9 mouse cellular contexts compared by ENCODE assay signal in the genomic region with DNA sequence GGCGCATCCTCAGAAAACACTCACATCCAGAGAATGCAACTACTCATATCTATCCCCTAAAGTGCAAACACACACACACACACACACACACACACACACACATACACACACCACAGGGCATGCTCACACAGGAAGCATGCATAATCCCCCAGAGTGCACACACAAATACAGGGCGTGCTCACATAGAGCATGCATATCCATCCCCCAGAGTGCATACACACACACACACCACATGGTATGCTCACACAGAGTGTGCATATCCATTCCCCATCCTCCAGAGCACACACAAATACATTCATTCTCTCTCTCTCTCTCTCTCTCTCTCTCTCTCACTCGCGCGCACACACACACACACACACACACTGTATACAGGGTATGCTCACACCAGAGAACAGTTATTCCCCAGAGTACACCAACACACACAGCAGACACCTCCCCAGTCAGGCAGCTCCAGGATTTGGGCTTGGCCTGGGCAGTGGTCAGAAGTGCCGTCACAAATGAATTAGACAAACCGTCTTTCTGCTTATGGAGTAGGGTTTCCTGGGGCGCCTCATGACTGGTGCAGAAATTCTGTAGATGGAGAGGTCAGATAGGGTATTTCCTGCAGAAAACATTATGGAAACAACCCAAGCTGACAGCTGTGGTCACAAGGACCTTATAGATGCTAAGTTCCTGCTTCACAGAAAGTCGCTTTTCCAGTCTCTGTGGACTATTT. TPM values are rescaled to one million over a fixed set of nuclear protein-coding genes. Genes with fewer than 3 reads are reported as not detected.
DNase-seq lines count a peak whose midpoint lies in the region; ATAC-seq and TF ChIP-seq lines count a peak whose summit lies in the region.
"Had no signal": no experiment of that assay in that cellular context is flagged by ENCODE, and none has a peak within 500 bp of the region (broad histone marks: within the 10 kb centered on the region; RNA-seq: fewer than 3 reads in every experiment).

No protein-coding gene starts in this region.

- no peak for DNase-seq in heart, postnatal 10 days
- DNase-seq in liver, embryonic 14.5 days (ENCODE audit: low read depth in 3 of 3, low spot score in 3 of 3): no peak
- no peak for DNase-seq in testis, postnatal 10 days (ENCODE audit: low spot score)
- DNase-seq in cerebellum, adult 2 months: no peak
- DNase-seq in yolk sac, embryonic 10.5 days (ENCODE audit: low spot score): no peak
- DNase-seq: heart, adult 18-20 months had no signal

- no peak for TF ChIP-seq CTCF in liver, embryonic 14.5 days (IDR thresholded peaks at IDR 0.05; ENCODE audit: low read depth)
- TF ChIP-seq CTCF in cerebellum, adult 2 months (IDR thresholded peaks at IDR 0.05; ENCODE audit: borderline replicate concordance, insufficient read depth, low read depth, low read length): no peak

- H3K4me3 ChIP-seq in heart, embryonic 16.5 days (ENCODE audit: low read length): no peak overlapping the region
- no peak overlapping the region for H3K4me3 ChIP-seq in embryonic facial prominence, embryonic 15.5 days (replicated peaks)
- H3K4me3 ChIP-seq in liver, embryonic 14.5 days (ENCODE audit: insufficient read depth in 1 of 2, low read depth in 2 of 2, low read length in 2 of 2): no peak overlapping the region
- no peak overlapping the region for H3K4me3 ChIP-seq in cerebellum, adult 2 months (replicated peaks; ENCODE audit: insufficient read depth, low read depth, low read length)

- H3K36me3 ChIP-seq in heart, embryonic 16.5 days (ENCODE audit: control insufficient read depth, insufficient read depth): no peaks in the 10 kb centered on the region
- no peaks in the 10 kb centered on the region for H3K36me3 ChIP-seq in embryonic facial prominence, embryonic 15.5 days
- no peaks in the 10 kb centered on the region for H3K36me3 ChIP-seq in liver, embryonic 14.5 days (replicated peaks; ENCODE audit: control insufficient read depth, insufficient read depth, low read depth)

- H3K9ac ChIP-seq in heart, embryonic 16.5 days (ENCODE audit: low read length): no peak overlapping the region
- H3K9ac ChIP-seq in embryonic facial prominence, embryonic 15.5 days: no peak overlapping the region
- peak overlapping the region; percentile 5; the same call in 1 of the 2 replicates for H3K9ac ChIP-seq in liver, embryonic 14.5 days (replicated peaks)

- TF ChIP-seq POLR2A in cerebellum, adult 2 months (IDR thresholded peaks at IDR 0.05; ENCODE audit: borderline replicate concordance, insufficient read depth, low read length): no peak

- WGBS in heart, embryonic 16.5 days: 64% methylated on average over 9 of the region's 9 CpGs
- WGBS in embryonic facial prominence, embryonic 15.5 days: 53% methylated on average over 9 of the region's 9 CpGs
- 40% methylated on average over 9 of the region's 9 CpGs for WGBS in liver, embryonic 14.5 days (ENCODE audit: insufficient replicate concordance)
- WGBS in cerebellum, adult 2 months: 87% methylated on average over 9 of the region's 9 CpGs

- no peak overlapping the region; the same call in 1 of the 2 replicates for H3K4me2 ChIP-seq in heart, embryonic 16.5 days (ENCODE audit: low read depth, low read length)
- H3K4me2 ChIP-seq in embryonic facial prominence, embryonic 15.5 days (replicated peaks): no peak overlapping the region
- peak overlapping the region; percentile 89 for H3K4me2 ChIP-seq in liver, embryonic 14.5 days (ENCODE audit: low read depth)

- peak overlapping the region; percentile 43 for H3K27ac ChIP-seq in heart, embryonic 16.5 days (ENCODE audit: low read length)
- H3K27ac ChIP-seq in embryonic facial prominence, embryonic 15.5 days (replicated peaks): 0 out of 2 replicates have a peak overlapping the region, but pooled peaks have one; percentile 1
- H3K27ac ChIP-seq in liver, embryonic 14.5 days: peak overlapping the region; percentile 62; the same call in 1 of the 2 replicates
- H3K27ac ChIP-seq in cerebellum, adult 2 months (ENCODE audit: insufficient read depth, low read length): no peak overlapping the region

- intact Hi-C loops in heart, postnatal 10 days (cut with DNase I): no loop called here

- H3K4me1 ChIP-seq in heart, embryonic 16.5 days (ENCODE audit: control insufficient read depth, insufficient read depth, low read length): peaks cover 21% of the 10 kb centered on the region
- H3K4me1 ChIP-seq in embryonic facial prominence, embryonic 15.5 days: peaks cover 55% of the 10 kb centered on the region
- peaks cover 52 to 60% of the 10 kb centered on the region in 2 experiments for H3K4me1 ChIP-seq in liver, embryonic 14.5 days (replicated peaks; ENCODE audit: control insufficient read depth in 2 of 2, insufficient read depth in 2 of 2, low read length in 1 of 2)
- no peaks in the 10 kb centered on the region; the same call in 1 of the 2 replicates for H3K4me1 ChIP-seq in cerebellum, adult 2 months (ENCODE audit: control insufficient read depth, insufficient read depth, low read length)

- no peak for TF ChIP-seq EP300 in liver, embryonic 14.5 days (IDR thresholded peaks at IDR 0.05; ENCODE audit: low read depth)

- H3K9me3 ChIP-seq in heart, embryonic 16.5 days (replicated peaks; ENCODE audit: control insufficient read depth, low read length): 0 out of 2 replicates have a peak, but pooled peaks cover 3% of the 10 kb centered on the region
- H3K9me3 ChIP-seq in embryonic facial prominence, embryonic 15.5 days (replicated peaks): no peaks in the 10 kb centered on the region; the same call in 1 of the 2 replicates
- no peaks in the 10 kb centered on the region for H3K9me3 ChIP-seq in liver, embryonic 14.5 days (ENCODE audit: control insufficient read depth, low read length)

- H3K27me3 ChIP-seq in heart, embryonic 16.5 days (ENCODE audit: control insufficient read depth, insufficient read depth, low read length): peaks cover 4% of the 10 kb centered on the region; the same call in 1 of the 2 replicates
- no peaks in the 10 kb centered on the region for H3K27me3 ChIP-seq in embryonic facial prominence, embryonic 15.5 days
- H3K27me3 ChIP-seq in liver, embryonic 14.5 days (ENCODE audit: control insufficient read depth, insufficient read depth, low read length): no peaks in the 10 kb centered on the region; the same call in 1 of the 2 replicates
- no peaks in the 10 kb centered on the region for H3K27me3 ChIP-seq in cerebellum, adult 2 months (ENCODE audit: control insufficient read depth, insufficient read depth, low read length)

- no peak; the same call in 1 of the 2 replicates for ATAC-seq in heart, embryonic 16.5 days (replicated peaks; ENCODE audit: extremely low read depth, insufficient read depth, low FRiP score)
- peak; percentile 40 for ATAC-seq in CD4-positive, CD25-positive, alpha-beta regulatory T cell, adult 4 months
- ATAC-seq in embryonic facial prominence, embryonic 15.5 days (ENCODE audit: insufficient number of reproducible peaks, low FRiP score, low TSS enrichment, low read depth): no peak; the same call in 1 of the 2 replicates
- ATAC-seq in liver, embryonic 14.5 days (ENCODE audit: insufficient read depth): 0 out of 2 replicates have a peak, but pooled peaks have one; percentile 9

RNA-seq across cellular contexts. Expression of gene St6galnac3, which starts 5.6 kb away (rescaled TPM):
- 20.1 and 20.8 TPM in 2 replicates for polyA plus RNA-seq in heart, embryonic 16.5 days (2015; fragmentation: Nextera tagmentation; extraction: Ambion mirVana)
- 10 to 100 TPM in 1 of 2 experiments, 1 to 10 TPM in 1; 8.5 to 14.8 TPM for total RNA-seq in heart, postnatal 10 days (2021)
- polyA plus RNA-seq in CD4-positive, CD25-positive, alpha-beta regulatory T cell, adult 4 months (2017; shearing (Covaris generic)): 10 to 100 TPM; 44.8 to 46.3 TPM
- 48.1 and 48.6 TPM in 2 replicates for polyA plus RNA-seq in embryonic facial prominence, embryonic 15.5 days (2015; fragmentation: Nextera tagmentation; extraction: Ambion mirVana)
- polyA plus RNA-seq in liver, embryonic 14.5 days (2012; rRNA removed): 0.74 and 2.9 TPM in 2 replicates
- polyA plus RNA-seq in liver, embryonic 14.5 days (2014; fragmentation: Nextera tagmentation; extraction: Ambion mirVana): 5.7 and 8.5 TPM in 2 replicates
- polyA plus RNA-seq in cerebellum, adult 2 months (2012; rRNA removed): 11.9 and 14.6 TPM in 2 replicates

Comparison
In these comparisons a context has a peak if more than half of its experiments do, and no peak if none do; other contexts are left out.
1. ATAC-seq: peak in CD4-positive, CD25-positive, alpha-beta regulatory T cell, adult 4 months (single experiment) and liver, embryonic 14.5 days (single experiment); none in heart, embryonic 16.5 days (single experiment) and embryonic facial prominence, embryonic 15.5 days (single experiment).